Mouse (Mus musculus) ES-E14 (cell line): ENCODE data around the gene Mrpl16. TPM values are rescaled to one million over a fixed set of nuclear protein-coding genes. Genes with fewer than 3 reads are reported as not detected.

Source experiments
- DNase-seq: peaks from one replicate; pipeline ENCODE4 v3.0.0-alpha.2; 2013; ENCODE audit warnings: low read depth, low spot score
- H3K27ac ChIP-seq: 2 replicates; pipeline ENCODE4 v1.5.1; 2012; ENCODE audit warnings: low read depth, mild to moderate bottlenecking, low read length, moderate library complexity, mixed read lengths; ENCODE audit not compliant: poor library complexity, insufficient read depth, severe bottlenecking
- H3K36me3 ChIP-seq: 2 replicates; pipeline ENCODE4 v1.6.1; 2012; ENCODE audit warnings: mild to moderate bottlenecking, low read length, moderate library complexity, mixed read lengths; ENCODE audit not compliant: control insufficient read depth, poor library complexity, insufficient read depth, severe bottlenecking
- H3K4me1 ChIP-seq, 2 experiments: fragments of 150-350 bp in 1 of 2; sonication (generic) in 1 of 2; 2 replicates each; pipeline ENCODE4 v1.6.1; 2012; ENCODE audit warnings: low read length in 2 of 2, mild to moderate bottlenecking in 1 of 2, mixed read lengths in 1 of 2; ENCODE audit not compliant: control insufficient read depth in 2 of 2, insufficient read depth in 2 of 2, poor library complexity in 1 of 2
- H3K4me3 ChIP-seq, 2 experiments: fragments of 150-350 bp in 1 of 2; sonication (generic) in 1 of 2; 2 replicates each; pipeline ENCODE4 v1.5.1; 2012; ENCODE audit warnings: low read length in 2 of 2, low read depth in 1 of 2, mild to moderate bottlenecking in 1 of 2, mixed read lengths in 1 of 2; ENCODE audit not compliant: insufficient read depth in 1 of 2, poor library complexity in 1 of 2, severe bottlenecking in 1 of 2
- H3K9ac ChIP-seq: 2 replicates; pipeline ENCODE4 v1.6.1; 2012; ENCODE audit warnings: low read depth, mild to moderate bottlenecking, low read length, mixed read lengths; ENCODE audit not compliant: poor library complexity, insufficient read depth, severe bottlenecking
- H3K9me3 ChIP-seq: fragments of 150-350 bp; sonication (generic); 2 replicates; pipeline ENCODE4 v1.6.1; 2012; ENCODE audit warnings: low read depth, mild to moderate bottlenecking, low read length; ENCODE audit not compliant: control insufficient read depth, insufficient read depth
- CHD2 ChIP-seq: IDR thresholded peaks from 2 replicates; pipeline ENCODE4 v1.6.1; 2014; ENCODE audit warnings: mild to moderate bottlenecking, low read depth, low read length, inconsistent platforms
- HCFC1 ChIP-seq: IDR thresholded peaks from 2 replicates; pipeline ENCODE4 v1.6.1; 2012; ENCODE audit warnings: low read length, inconsistent platforms, borderline replicate concordance; ENCODE audit not compliant: insufficient read depth
- MAFK ChIP-seq: IDR thresholded peaks from 2 replicates; pipeline ENCODE4 v1.6.1; 2014; ENCODE audit warnings: mild to moderate bottlenecking, low read depth, low read length, inconsistent platforms; ENCODE audit not compliant: insufficient read depth
- ZC3H11A ChIP-seq: IDR thresholded peaks from 2 replicates; pipeline ENCODE4 v1.6.1; 2012; ENCODE audit warnings: low read depth, mild to moderate bottlenecking, inconsistent platforms, low read length, borderline replicate concordance
- ZNF384 ChIP-seq: IDR thresholded peaks from 2 replicates; pipeline ENCODE4 v1.6.1; 2012; ENCODE audit warnings: low read depth, low read length, inconsistent platforms
- in situ Hi-C, 2 experiments: fragments of 600-800 bp; cut with MboI; formaldehyde crosslinking; loops; one replicate each; pipeline ENCODE4 v1.15.1; 2025; ENCODE audit warnings: low sequenced_read_pairs in 2 of 2, inconsistent platforms in 1 of 2; ENCODE audit not compliant: unreplicated experiment in 2 of 2
- total RNA-seq: library from RNA; depleted of rRNA; stranded (reverse); fragments of 300-350 nt; gene quantifications from 2 replicates; pipeline ENCODE4 v1.2.3, GENCODE M21; 2012

Gene Mrpl16
- total RNA-seq, 1 experiment: 36.0 TPM

DNA sequence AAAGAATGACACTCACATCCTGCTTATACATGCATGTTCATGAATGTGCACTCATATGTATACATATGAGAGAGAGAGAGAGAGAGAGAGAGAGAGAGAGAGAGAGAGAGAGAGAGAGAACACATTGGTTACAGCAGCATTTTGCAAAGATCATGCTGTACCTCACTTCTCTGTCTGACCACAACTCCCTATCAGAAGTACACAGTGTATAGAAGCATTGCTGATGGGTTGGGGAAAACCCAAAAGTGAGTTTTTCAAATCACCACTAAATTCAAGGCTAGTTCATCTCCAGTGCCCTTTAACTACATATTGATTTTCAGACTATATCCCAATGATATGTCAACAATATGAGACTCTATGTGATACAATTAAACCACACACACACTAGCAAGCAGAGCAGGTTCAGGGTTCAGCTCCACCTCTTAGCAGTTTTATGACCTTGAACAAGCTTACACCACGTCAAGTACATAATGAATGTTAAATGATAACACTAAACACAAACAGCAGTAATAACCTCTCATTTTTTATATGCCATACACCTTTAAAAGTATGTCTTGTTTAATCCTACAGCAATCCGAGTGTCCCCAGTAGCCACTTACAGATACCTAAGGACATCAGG lies 23.7 kb downstream of the Mrpl16 start:
- Histone ChIP-seq H3K4me3 (no peak overlapping the region), H3K9ac (no peak overlapping the region), H3K9me3 (no peaks in the 10 kb centered on the region), H3K27ac (no peak overlapping the region), H3K36me3 (peaks cover 13% of the 10 kb centered on the region; the same call in 1 of the 2 replicates), H3K4me1 (peaks cover 0 to 6% of the 10 kb centered on the region in 2 experiments; a peak in 1 of 4 replicates)
- no peak for DNase-seq
- in situ Hi-C loops: no loop called here
- TF ChIP-seq ZNF384 (no peak), MAFK (no peak), ZC3H11A (no peak), CHD2 (no peak), HCFC1 (no peak)

GRCm38 (mm10) chr19:11794447-11794846 lies 24.3 kb downstream of the Mrpl16 start:
- Histone ChIP-seq H3K36me3 (peaks cover 7% of the 10 kb centered on the region; the same call in 1 of the 2 replicates), H3K9me3 (no peaks in the 10 kb centered on the region), H3K27ac (no peak overlapping the region), H3K4me1 (peaks cover 0 to 6% of the 10 kb centered on the region in 2 experiments; a peak in 1 of 4 replicates), H3K9ac (no peak overlapping the region), H3K4me3 (no peak overlapping the region)
- TF ChIP-seq HCFC1 (no peak), MAFK (no peak), ZC3H11A (no peak)
- in situ Hi-C loops: no loop called here
- no peak for DNase-seq

GRCm38 (mm10) chr19:11800531-11801315 lies 30.5 kb downstream of the Mrpl16 start:
- DNase-seq: no peak
- peaks cover 4 to 8% of the 10 kb centered on the region in 2 experiments; a peak in 3 of 4 replicates for H3K4me1 ChIP-seq

DNA sequence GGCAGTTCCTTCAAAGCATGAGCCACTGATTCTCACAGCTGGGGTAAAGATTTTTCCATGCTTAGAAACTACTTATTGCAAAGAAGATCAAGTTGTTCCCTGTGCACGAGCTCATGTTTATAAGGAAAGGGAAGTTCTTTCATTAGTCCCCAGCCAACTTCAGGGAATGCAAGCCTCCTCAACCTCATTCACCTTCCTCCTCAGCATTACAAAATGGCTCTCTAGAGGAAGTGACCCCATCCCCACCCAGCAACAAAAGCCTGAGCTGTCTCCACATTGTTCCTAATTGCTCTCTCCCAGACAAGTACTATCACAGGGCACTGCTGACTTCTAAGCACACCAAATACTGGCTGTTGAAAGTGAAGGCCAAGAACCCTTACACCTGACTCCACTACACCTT lies 34.2 kb downstream of the Mrpl16 start:
- Histone ChIP-seq H3K9ac (no peak overlapping the region), H3K4me1 (peaks cover 15 to 19% of the 10 kb centered on the region in 2 experiments), H3K4me3 (no peak overlapping the region), H3K27ac (no peak overlapping the region), H3K36me3 (0 out of 2 replicates have a peak, but pooled peaks cover 3% of the 10 kb centered on the region), H3K9me3 (no peaks in the 10 kb centered on the region)
- TF ChIP-seq ZC3H11A (no peak), MAFK (no peak), CHD2 (no peak), HCFC1 (no peak), ZNF384 (no peak)
- DNase-seq: no peak
- in situ Hi-C loops: no loop called here

More at GRCm38 (mm10) chr19:11800531-11801315, 30.5 kb downstream of the Mrpl16 start:
- no peak overlapping the region for H3K9ac ChIP-seq
- no peaks in the 10 kb centered on the region for H3K9me3 ChIP-seq
- in situ Hi-C loops: no loop called here
- no peak overlapping the region for H3K4me3 ChIP-seq
- H3K27ac ChIP-seq: no peak overlapping the region
- TF ChIP-seq HCFC1 (no peak), ZC3H11A (no peak), CHD2 (no peak), MAFK (no peak), ZNF384 (no peak)
- H3K36me3 ChIP-seq: 0 out of 2 replicates have a peak, but pooled peaks cover 3% of the 10 kb centered on the region
